Mouse (Mus musculus): Measurements from ENCODE around the gene Xpnpep3. TPM values are rescaled to one million over a fixed set of nuclear protein-coding genes. Genes with fewer than 3 reads are reported as not detected.

The Xpnpep3 gene
- polyA plus RNA-seq, 1 experiment, result 6.3 TPM

DNA sequence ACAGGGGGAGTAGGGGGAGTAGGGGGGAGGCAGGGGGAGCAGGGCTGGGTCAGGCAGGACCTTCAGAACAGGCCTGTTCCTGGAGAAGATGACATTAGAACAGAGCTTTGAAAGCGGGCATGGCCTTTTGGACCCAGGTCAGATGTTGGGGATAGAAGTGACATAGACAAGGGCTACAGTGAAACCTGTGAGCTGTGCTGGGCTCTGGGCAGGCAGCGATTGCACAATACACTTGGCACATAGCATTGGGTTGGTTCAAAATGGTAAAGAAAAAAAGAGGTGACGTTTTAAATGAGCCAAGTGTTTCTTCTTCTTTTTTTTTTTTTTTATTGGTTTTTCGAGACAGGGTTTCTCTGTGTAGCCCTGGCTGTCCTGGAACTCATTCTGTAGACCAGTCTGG is 85.5 kb downstream of the Xpnpep3 start:
- H3K36me3 ChIP-seq (ENCODE audit: control insufficient read depth, insufficient read depth), result no peaks in the 10 kb centered on the region
- no peak overlapping the region for H3K4me2 ChIP-seq (ENCODE audit: low read depth)
- H3K4me3 ChIP-seq, result no peak overlapping the region
- H3ac ChIP-seq (ENCODE audit: control insufficient read depth, insufficient read length), result no peak overlapping the region
- H3K27me3 ChIP-seq (ENCODE audit: control insufficient read depth, insufficient read depth, insufficient read length), result no peaks in the 10 kb centered on the region
- TF ChIP-seq CEBPB (IDR thresholded peaks at IDR 0.05; ENCODE audit: insufficient read depth, poor library complexity, severe bottlenecking) (peak; percentile 81), POLR2AphosphoS2 (IDR thresholded peaks at IDR 0.05; ENCODE audit: insufficient read length, low read depth) (no peak), POLR2A (IDR thresholded peaks at IDR 0.05; ENCODE audit: insufficient read length, low read depth) (no peak), USF1 (IDR thresholded peaks at IDR 0.05; ENCODE audit: low read depth) (no peak), E2F4 (IDR thresholded peaks at IDR 0.05; ENCODE audit: insufficient read depth) (no peak), TCF3 (IDR thresholded peaks at IDR 0.05; ENCODE audit: insufficient read length, low read depth) (no peak), REST (IDR thresholded peaks at IDR 0.05; ENCODE audit: insufficient read depth, insufficient read length) (no peak)
- no peaks in the 10 kb centered on the region for H3K79me2 ChIP-seq (ENCODE audit: control insufficient read depth, insufficient read depth)

DNA sequence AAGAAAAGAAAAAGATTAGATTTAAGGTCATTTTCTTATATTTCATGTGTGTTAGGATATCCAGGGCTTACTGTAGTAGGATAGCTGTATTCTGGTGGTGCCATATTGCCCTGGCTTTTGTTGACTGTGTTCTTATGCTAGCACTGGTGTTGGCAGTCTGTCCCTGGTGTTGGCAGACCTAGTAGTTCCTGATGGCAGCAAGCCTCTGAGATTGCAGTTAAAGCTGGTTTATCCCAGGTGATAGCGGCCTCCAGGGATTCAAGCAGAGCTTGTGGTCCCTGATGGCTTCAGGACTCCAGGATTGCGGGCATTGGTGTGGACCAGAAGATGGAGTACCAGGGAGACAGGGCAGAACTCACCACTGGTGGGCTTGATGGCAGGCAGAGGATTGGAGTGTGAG is 103.5 kb downstream of the Xpnpep3 start:
- Histone ChIP-seq H3ac (ENCODE audit: control insufficient read depth, insufficient read length) (no peak overlapping the region), H3K27me3 (ENCODE audit: control insufficient read depth, insufficient read depth, insufficient read length) (no peaks in the 10 kb centered on the region)

GRCm38 (mm10) chr15:81503995-81504394 is 104.1 kb downstream of the Xpnpep3 start:
- Histone ChIP-seq H3K4me3 (no peak overlapping the region), H3K36me3 (ENCODE audit: control insufficient read depth, insufficient read depth) (no peaks in the 10 kb centered on the region), H3ac (ENCODE audit: control insufficient read depth, insufficient read length) (no peak overlapping the region), H3K4me2 (ENCODE audit: low read depth) (no peak overlapping the region), H3K27me3 (ENCODE audit: control insufficient read depth, insufficient read depth, insufficient read length) (no peaks in the 10 kb centered on the region), H3K79me2 (ENCODE audit: control insufficient read depth, insufficient read depth) (no peaks in the 10 kb centered on the region)
- TF ChIP-seq TCF3 (IDR thresholded peaks at IDR 0.05; ENCODE audit: insufficient read length, low read depth), result no peak
- no peak for TF ChIP-seq MYOD1 (IDR thresholded peaks at IDR 0.05; ENCODE audit: control insufficient read depth in 1 of 3, insufficient read length in 2 of 3, low read depth in 2 of 3)
- TF ChIP-seq CEBPB (IDR thresholded peaks at IDR 0.05; ENCODE audit: insufficient read depth, poor library complexity, severe bottlenecking), result no peak
- TF ChIP-seq POLR2A (IDR thresholded peaks at IDR 0.05; ENCODE audit: insufficient read length, low read depth), result no peak
- TF ChIP-seq POLR2AphosphoS2 (IDR thresholded peaks at IDR 0.05; ENCODE audit: insufficient read length, low read depth), result no peak
- TF ChIP-seq MYOG (IDR thresholded peaks at IDR 0.05; ENCODE audit: control insufficient read depth in 1 of 3, insufficient read depth in 1 of 3, insufficient read length in 2 of 3, low read depth in 2 of 3), result no peak
- no peak for TF ChIP-seq USF1 (IDR thresholded peaks at IDR 0.05; ENCODE audit: low read depth)
- TF ChIP-seq TCF12 (IDR thresholded peaks at IDR 0.05; ENCODE audit: insufficient read depth, poor library complexity, severe bottlenecking), result no peak
- no peak for TF ChIP-seq MAX (IDR thresholded peaks at IDR 0.05; ENCODE audit: low read depth)
- TF ChIP-seq REST (IDR thresholded peaks at IDR 0.05; ENCODE audit: insufficient read depth, insufficient read length), result no peak
- TF ChIP-seq E2F4 (IDR thresholded peaks at IDR 0.05; ENCODE audit: insufficient read depth), result no peak

More for the DNA sequence above, 103.5 kb downstream of the Xpnpep3 start:
- H3K4me2 ChIP-seq (ENCODE audit: low read depth), result no peak overlapping the region
- H3K36me3 ChIP-seq (ENCODE audit: control insufficient read depth, insufficient read depth), result no peaks in the 10 kb centered on the region
- no peaks in the 10 kb centered on the region for H3K79me2 ChIP-seq (ENCODE audit: control insufficient read depth, insufficient read depth)
- H3K4me3 ChIP-seq, result no peak overlapping the region
- TF ChIP-seq MYOD1 (IDR thresholded peaks at IDR 0.05; ENCODE audit: control insufficient read depth in 1 of 3, insufficient read length in 2 of 3, low read depth in 2 of 3), result no peak
- no peak for TF ChIP-seq TCF12 (IDR thresholded peaks at IDR 0.05; ENCODE audit: insufficient read depth, poor library complexity, severe bottlenecking)
- no peak for TF ChIP-seq E2F4 (IDR thresholded peaks at IDR 0.05; ENCODE audit: insufficient read depth)
- no peak for TF ChIP-seq REST (IDR thresholded peaks at IDR 0.05; ENCODE audit: insufficient read depth, insufficient read length)
- no peak for TF ChIP-seq POLR2AphosphoS2 (IDR thresholded peaks at IDR 0.05; ENCODE audit: insufficient read length, low read depth)
- TF ChIP-seq POLR2A (IDR thresholded peaks at IDR 0.05; ENCODE audit: insufficient read length, low read depth), result no peak
- no peak for TF ChIP-seq MAX (IDR thresholded peaks at IDR 0.05; ENCODE audit: low read depth)
- TF ChIP-seq SRF (IDR thresholded peaks at IDR 0.05; ENCODE audit: control insufficient read depth, insufficient read length, low read depth), result no peak

Other genes starting within 250 kb of the Xpnpep3 start
- gene Mrtfa, start 209.4 kb upstream of the Xpnpep3 start, polyA plus RNA-seq (2012; fragmentation: generic; extraction: Trizol), result 36.0 TPM
- gene Mchr1, start 164.6 kb upstream of the Xpnpep3 start, polyA plus RNA-seq (2012; fragmentation: generic; extraction: Trizol), result 0.44 TPM
- 40.9 TPM for gene Slc25a17, start 39.3 kb upstream of the Xpnpep3 start, polyA plus RNA-seq (2012; fragmentation: generic; extraction: Trizol)
- 228 TPM for gene St13, start 61 bp upstream of the Xpnpep3 start, polyA plus RNA-seq (2012; fragmentation: generic; extraction: Trizol)
- 0.06 TPM for gene Dnajb7, start 8.2 kb downstream of the Xpnpep3 start, polyA plus RNA-seq (2012; fragmentation: generic; extraction: Trizol)
- 326 TPM for gene Rbx1, start 66.2 kb downstream of the Xpnpep3 start, polyA plus RNA-seq (2012; fragmentation: generic; extraction: Trizol)
- gene Ep300, start 185.2 kb downstream of the Xpnpep3 start, polyA plus RNA-seq (2012; fragmentation: generic; extraction: Trizol), result 17.7 TPM

All from myocyte (in vitro differentiated cells).